Mouse (Mus musculus): ENCODE results near the gene Pgbd5.

GRCm38 (mm10) chr8:124415789-124416188 lies 23.7 kb downstream of the Pgbd5 start:
- no peak for TF ChIP-seq CTCF (conservative IDR thresholded peaks at IDR 0.05 in 1 of 2, IDR thresholded peaks at IDR 0.05 in 1 of 2; ENCODE audit: low read depth in 2 of 2, low read length in 2 of 2)
- TF ChIP-seq ZMIZ1 (IDR thresholded peaks at IDR 0.05; ENCODE audit: low read depth, low read length), result no peak
- TF ChIP-seq USF2 (conservative IDR thresholded peaks at IDR 0.05; ENCODE audit: low read depth, low read length), result no peak
- no peak for TF ChIP-seq ETS1 (conservative IDR thresholded peaks at IDR 0.05; ENCODE audit: low read depth, low read length)
- no peak for TF ChIP-seq ZKSCAN1 (IDR thresholded peaks at IDR 0.05; ENCODE audit: borderline replicate concordance, low read depth, low read length)
- TF ChIP-seq E2F4 (IDR thresholded peaks at IDR 0.05; ENCODE audit: insufficient replicate concordance, low read depth, low read length), result no peak

Data from CH12.LX (cell line).